Mouse (Mus musculus): Measurements from ENCODE around the gene Slc12a6.

GRCm38 (mm10) chr2:112270011-112270410, 4.4 kb downstream of the Slc12a6 start:
- TF ChIP-seq POLR2A (IDR thresholded peaks at IDR 0.05; ENCODE audit: insufficient read depth, low read depth, low read length) (no peak), CTCF (IDR thresholded peaks at IDR 0.05; ENCODE audit: insufficient read depth, low read depth, low read length) (no peak)
